ENCODE assay signal across 24 mouse cellular contexts in genomic region chr4:135739672-135740071, GRCm38 (mm10). TPM values are rescaled to one million over a fixed set of nuclear protein-coding genes. Genes with fewer than 3 reads are reported as not detected.
DNase-seq lines count a peak whose midpoint lies in the region; ATAC-seq and TF ChIP-seq lines count a peak whose summit lies in the region.
"Had no signal": no experiment of that assay in that cellular context is flagged by ENCODE, and none has a peak within 500 bp of the region (broad histone marks: within the 10 kb centered on the region; RNA-seq: fewer than 3 reads in every experiment).

No protein-coding gene starts in this region.

- peak; percentile 88 for TF ChIP-seq EP300 in liver, postnatal 0 days (IDR thresholded peaks at IDR 0.05; ENCODE audit: low read depth)

- no peaks in the 10 kb centered on the region for H3K27me3 ChIP-seq in liver, postnatal 0 days (ENCODE audit: insufficient read depth, low read length)
- H3K27me3 ChIP-seq in kidney, embryonic 16.5 days (ENCODE audit: insufficient read depth, low read length): no peaks in the 10 kb centered on the region
- H3K27me3 ChIP-seq: embryonic facial prominence, embryonic 15.5 days; forebrain, embryonic 12.5 days; hindbrain, embryonic 15.5 days; limb, embryonic 15.5 days had no signal

- no peak overlapping the region for H3K4me3 ChIP-seq in liver, postnatal 0 days (ENCODE audit: low read depth, low read length)
- no peak overlapping the region for H3K4me3 ChIP-seq in kidney, embryonic 16.5 days (ENCODE audit: low read length)
- H3K4me3 ChIP-seq: embryonic facial prominence, embryonic 15.5 days; forebrain, embryonic 12.5 days; heart, adult 2 months; hindbrain, embryonic 15.5 days; limb, embryonic 15.5 days had no signal

- H3K36me3 ChIP-seq in liver, postnatal 0 days (replicated peaks; ENCODE audit: insufficient read depth, low read length): peaks cover 5% of the 10 kb centered on the region
- H3K36me3 ChIP-seq in kidney, embryonic 16.5 days (ENCODE audit: insufficient read depth, low read length): no peaks in the 10 kb centered on the region
- H3K36me3 ChIP-seq: embryonic facial prominence, embryonic 15.5 days; forebrain, embryonic 12.5 days; hindbrain, embryonic 15.5 days; limb, embryonic 15.5 days had no signal

- H3K9me3 ChIP-seq in liver, postnatal 0 days (ENCODE audit: low read length): no peaks in the 10 kb centered on the region
- 0 out of 2 replicates have a peak, but pooled peaks cover 3% of the 10 kb centered on the region for H3K9me3 ChIP-seq in kidney, embryonic 16.5 days (ENCODE audit: low read length)
- H3K9me3 ChIP-seq: embryonic facial prominence, embryonic 15.5 days; forebrain, embryonic 12.5 days; hindbrain, embryonic 15.5 days; limb, embryonic 15.5 days had no signal

- H3K9ac ChIP-seq in liver, postnatal 0 days (replicated peaks): no peak overlapping the region
- H3K9ac ChIP-seq in kidney, embryonic 16.5 days (replicated peaks; ENCODE audit: low read length): no peak overlapping the region
- H3K9ac ChIP-seq: embryonic facial prominence, embryonic 15.5 days; forebrain, embryonic 12.5 days; hindbrain, embryonic 15.5 days; limb, embryonic 15.5 days had no signal

- no peak for TF ChIP-seq CTCF in liver, postnatal 0 days (IDR thresholded peaks at IDR 0.05; ENCODE audit: low read depth)

- peak; percentile 39 for DNase-seq in A20 (ENCODE audit: low read depth, low spot score)
- peak; percentile 76 for DNase-seq in liver
- peak; percentile 65 for DNase-seq in liver, postnatal 0 days
- DNase-seq in cerebellum, postnatal 25 days: no peak
- DNase-seq in gastrocnemius, adult 18-20 months (ENCODE audit: low spot score): no peak
- no peak for DNase-seq in adrenal gland, adult (ENCODE audit: inconsistent age in 2 of 2, low spot score in 1 of 2)
- DNase-seq: cerebellum, postnatal 14 days; gastrocnemius, postnatal 10 days; heart, adult 2 months; heart, postnatal 36 days; kidney, adult 11 months; kidney, postnatal 10 days; thymus, adult 18-20 months had no signal

- H3K4me1 ChIP-seq in liver, postnatal 0 days (ENCODE audit: insufficient read depth): peaks cover 13% of the 10 kb centered on the region
- H3K4me1 ChIP-seq in kidney, embryonic 16.5 days (ENCODE audit: insufficient read depth, low read length): peaks cover 26% of the 10 kb centered on the region
- H3K4me1 ChIP-seq: embryonic facial prominence, embryonic 15.5 days; hindbrain, embryonic 15.5 days had no signal

- H3K4me2 ChIP-seq in liver, postnatal 0 days (ENCODE audit: low read depth, low read length): peak overlapping the region; percentile 38
- no peak overlapping the region for H3K4me2 ChIP-seq in kidney, embryonic 16.5 days (replicated peaks; ENCODE audit: low read depth, low read length)
- H3K4me2 ChIP-seq: embryonic facial prominence, embryonic 15.5 days; forebrain, embryonic 12.5 days; hindbrain, embryonic 15.5 days; limb, embryonic 15.5 days; midbrain, embryonic 11.5 days had no signal

- ATAC-seq in common myeloid progenitor, adult 5-6 weeks (replicated peaks; ENCODE audit: low read depth, poor library complexity, severe bottlenecking): peak; percentile 39; the same call in 1 of the 2 replicates
- peak; percentile 88 for ATAC-seq in liver, postnatal 0 days
- ATAC-seq in kidney, embryonic 16.5 days (ENCODE audit: low FRiP score, low TSS enrichment): no peak

- 75% methylated on average over 14 of the region's 14 CpGs for WGBS in liver, postnatal 0 days (ENCODE audit: insufficient replicate concordance)
- WGBS in kidney, embryonic 16.5 days: 89% methylated on average over 14 of the region's 14 CpGs

- H3K27ac ChIP-seq in liver, postnatal 0 days (ENCODE audit: low read depth): 0 out of 2 replicates have a peak overlapping the region, but pooled peaks have one; percentile 57
- no peak overlapping the region for H3K27ac ChIP-seq in kidney, embryonic 16.5 days (ENCODE audit: low read length)
- H3K27ac ChIP-seq: embryonic facial prominence, embryonic 15.5 days; forebrain, embryonic 12.5 days; heart, adult 2 months; hindbrain, embryonic 15.5 days; limb, embryonic 15.5 days had no signal

RNA-seq across cellular contexts. Expression of gene Il22ra1, which starts 11.7 kb away (rescaled TPM):
- not detected in 2 replicates for total RNA-seq in common myeloid progenitor, adult 5-6 weeks (2017)
- polyA plus RNA-seq in liver, postnatal 0 days (2015; fragmentation: Nextera tagmentation; extraction: Ambion mirVana): 0.25 and 0.39 TPM in 2 replicates
- not detected for total RNA-seq in gastrocnemius, adult 18-20 months (2021)
- polyA plus RNA-seq in kidney, embryonic 16.5 days (2015; fragmentation: Nextera tagmentation; extraction: Ambion mirVana): 0.11 TPM in 1 of 2 replicates, not detected in the other
- total RNA-seq: CH12.LX; layer of hippocampus, adult 18-20 months had no signal
- polyA plus RNA-seq: forebrain, embryonic 12.5 days; heart, embryonic 14.5 days; hindbrain, embryonic 15.5 days; midbrain, embryonic 11.5 days; neural tube, embryonic 11.5 days had no signal

RNA-seq across cellular contexts. Expression of gene Myom3, which starts 19.8 kb away (rescaled TPM):
- not detected in 2 replicates for total RNA-seq in common myeloid progenitor, adult 5-6 weeks (2017)
- 0.02 and 0.11 TPM in 2 replicates for polyA plus RNA-seq in liver, postnatal 0 days (2015; fragmentation: Nextera tagmentation; extraction: Ambion mirVana)
- 10 to 100 TPM; 70.5 to 78.3 TPM for total RNA-seq in gastrocnemius, adult 18-20 months (2021)
- 0.76 and 0.86 TPM in 2 replicates for polyA plus RNA-seq in kidney, embryonic 16.5 days (2015; fragmentation: Nextera tagmentation; extraction: Ambion mirVana)

RNA-seq across cellular contexts. Expression of gene Ifnlr1, which starts 53.6 kb away (rescaled TPM):
- total RNA-seq in common myeloid progenitor, adult 5-6 weeks (2017): 0.29 TPM in 1 of 2 replicates, not detected in the other
- polyA plus RNA-seq in liver, postnatal 0 days (2015; fragmentation: Nextera tagmentation; extraction: Ambion mirVana): 0.22 and 0.30 TPM in 2 replicates
- under 1 TPM; 0.16 to 0.26 TPM for total RNA-seq in gastrocnemius, adult 18-20 months (2021)
- 1.0 and 1.4 TPM in 2 replicates for polyA plus RNA-seq in kidney, embryonic 16.5 days (2015; fragmentation: Nextera tagmentation; extraction: Ambion mirVana)

Comparison
In these comparisons a context has a peak if more than half of its experiments do, and no peak if none do; other contexts are left out.
1. DNase-seq: peak in A20 (single experiment), liver (single experiment) and liver, postnatal 0 days (single experiment); none in cerebellum, postnatal 25 days (0 of 2), gastrocnemius, adult 18-20 months (single experiment) and adrenal gland, adult (0 of 2).
2. RNA of gene Myom3, which starts 19.8 kb away (total RNA-seq): 70.5 to 78.3 TPM in gastrocnemius, adult 18-20 months; not detected in common myeloid progenitor, adult 5-6 weeks; every median in the first group is over 10 times any median in the second.